Mouse (Mus musculus) ES-Bruce4 (cell line): Measurements from ENCODE around the gene 9230102O04Rik.

ENCODE experiments used
- EP300 ChIP-seq: IDR thresholded peaks from 2 replicates; pipeline ENCODE4 v1.6.1; 2011; ENCODE audit warnings: low read depth, low read length; ENCODE audit not compliant: insufficient read depth
- POLR2A ChIP-seq: IDR thresholded peaks from one replicate; pipeline ENCODE4 v1.8.1; 2011; ENCODE audit warnings: low read length; ENCODE audit not compliant: insufficient read depth

GRCm38 (mm10) chr2:9871141-9871716 lies 18.1 kb downstream of the 9230102O04Rik start:
- TF ChIP-seq EP300 (no peak), POLR2A (no peak)
